Mouse (Mus musculus) bone marrow, adult 2 months (tissue): ENCODE measurements around the gene Pepd. TPM values are rescaled to one million over a fixed set of nuclear protein-coding genes. Genes with fewer than 3 reads are reported as not detected.

Experiments used
- H3K27ac ChIP-seq: fragments of 200-500 bp; 2 replicates; pipeline ENCODE4 v1.5.1; 2012; ENCODE audit warnings: low read depth, mild to moderate bottlenecking, control low read depth, inconsistent platforms, low read length; ENCODE audit not compliant: control insufficient read depth, poor library complexity, insufficient read depth
- H3K4me1 ChIP-seq: fragments of 200-500 bp; 2 replicates; pipeline ENCODE4 v1.6.1; 2011; ENCODE audit warnings: low read length; ENCODE audit not compliant: control insufficient read depth, insufficient read depth
- H3K4me3 ChIP-seq: fragments of 200-500 bp; replicated peaks from 2 replicates; pipeline ENCODE3; 2011; ENCODE audit warnings: mild to moderate bottlenecking, low read depth, low read length, control low read depth; ENCODE audit not compliant: control insufficient read depth
- CTCF ChIP-seq: fragments of 200-500 bp; IDR thresholded peaks from 2 replicates; pipeline ENCODE4 v1.5.1; 2011; ENCODE audit warnings: low read length, control low read depth; ENCODE audit not compliant: control insufficient read depth, insufficient read depth
- POLR2A ChIP-seq: fragments of 200-500 bp; IDR thresholded peaks from 2 replicates; pipeline ENCODE4 v1.6.1; 2011; ENCODE audit warnings: low read depth, mild to moderate bottlenecking, control low read depth, low read length, borderline replicate concordance; ENCODE audit not compliant: control insufficient read depth
- WGBS: fragments of 180-500 bp; shearing (Covaris S2); methylation state at CpG from one replicate; pipeline ENCODE4 v1.1.7; 2018; 5-methylcytosine and 5-hydroxymethylcytosine counted together
- polyA plus RNA-seq: library from polyadenylated mRNA; stranded (reverse); fragments of >200 nt; gene quantifications from 2 replicates; pipeline ENCODE4 v1.2.4, GENCODE M21; 2011; ENCODE audit warnings: low replicate concordance; ENCODE audit not compliant: missing spikeins, insufficient read depth, insufficient read length

Pepd gene
- polyA plus RNA-seq, 1 experiment = 16.1 TPM

GRCm38 (mm10) chr7:34896461-34896860 lies 15.7 kb upstream of the Pepd start:
- WGBS = 64% methylated on average over 4 of the region's 4 CpGs
- no peak overlapping the region for H3K27ac ChIP-seq
- H3K4me1 ChIP-seq = no peaks in the 10 kb centered on the region
- TF ChIP-seq CTCF = no peak
- no peak overlapping the region for H3K4me3 ChIP-seq

- WGBS = 5% methylated on average over 1 of the region's 1 CpGs
Observed at GRCm38 (mm10) chr7:34897058-34897457, 15.1 kb upstream of the Pepd start.

DNA sequence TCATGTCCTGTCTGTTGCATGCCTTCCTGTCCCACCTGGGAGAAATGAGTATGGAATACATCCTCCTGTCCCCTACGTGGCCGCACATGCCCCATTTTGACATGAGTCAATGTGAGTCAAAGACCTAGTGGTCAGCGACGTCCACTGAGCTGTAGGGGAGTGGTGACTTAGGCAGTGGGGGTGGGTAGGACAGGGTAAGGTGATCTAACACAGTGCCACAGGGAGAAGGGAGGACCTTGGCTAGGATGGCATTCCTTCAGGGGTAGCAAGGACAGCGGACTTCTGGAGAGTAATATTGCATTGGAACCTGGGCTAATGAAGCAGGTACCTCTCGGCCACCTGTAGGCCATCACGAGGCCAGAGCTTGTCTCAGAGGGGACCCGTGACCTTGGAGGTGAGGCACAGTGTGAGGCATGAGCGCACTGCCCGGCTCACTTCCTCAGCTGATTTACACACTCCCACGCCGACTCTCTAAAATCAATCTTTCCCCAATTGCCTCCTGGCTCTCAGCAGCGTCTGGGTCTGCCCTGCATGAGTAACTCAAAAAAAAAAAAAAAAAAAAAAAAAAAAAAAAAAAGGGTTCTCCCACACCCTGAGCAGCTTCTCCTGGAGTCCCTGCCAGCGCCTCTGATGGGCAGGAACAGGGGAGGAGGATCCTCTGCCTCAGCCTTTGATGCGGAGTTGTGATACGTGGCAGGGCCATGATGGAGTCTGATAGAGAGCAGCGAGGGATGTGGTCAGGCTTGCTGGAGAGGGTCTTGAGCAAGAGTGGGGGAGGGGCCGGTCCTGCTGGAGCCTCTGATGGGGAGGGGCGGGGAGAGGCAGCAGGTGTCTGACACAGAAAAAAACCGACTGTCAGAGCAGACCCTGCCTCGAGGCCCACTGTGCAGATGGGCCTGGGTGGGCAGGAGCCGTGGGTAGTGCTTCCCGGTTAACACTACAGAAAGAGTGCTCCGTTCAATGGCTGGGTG lies 1.8 kb upstream of the Pepd start:
- Histone ChIP-seq H3K27ac (no peak overlapping the region), H3K4me3 (no peak overlapping the region), H3K4me1 (peaks cover 1% of the 10 kb centered on the region)
- 35% methylated on average over 24 of the region's 24 CpGs for WGBS
- no peak for TF ChIP-seq CTCF
- no peak for TF ChIP-seq POLR2A

More at GRCm38 (mm10) chr7:34897058-34897457, 15.1 kb upstream of the Pepd start:
- no peak for TF ChIP-seq POLR2A
- no peak overlapping the region for H3K27ac ChIP-seq
- no peaks in the 10 kb centered on the region for H3K4me1 ChIP-seq
- no peak overlapping the region for H3K4me3 ChIP-seq

DNA sequence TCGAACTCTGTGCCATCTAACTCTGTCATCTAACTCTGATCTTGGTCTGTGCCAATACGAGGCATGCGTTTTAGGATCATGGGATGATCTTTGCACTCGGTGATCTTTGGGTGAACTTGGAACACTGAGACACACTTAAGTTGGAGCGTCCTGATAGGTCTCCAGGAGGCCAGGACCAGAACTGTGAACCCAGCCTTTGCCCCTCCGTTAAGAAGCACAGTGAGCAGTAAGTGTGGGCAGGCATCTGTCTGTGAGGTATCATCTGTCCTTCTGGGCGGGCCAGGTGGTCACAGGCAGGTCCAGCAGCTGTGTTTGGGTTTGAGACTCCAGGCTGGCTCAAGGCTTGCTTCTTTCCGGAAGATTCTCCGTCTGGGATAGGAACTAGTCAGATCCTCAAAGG lies 1.8 kb downstream of the Pepd start:
- TF ChIP-seq POLR2A (no peak), CTCF (no peak)
- Histone ChIP-seq H3K4me3 (no peak overlapping the region), H3K4me1 (peaks cover 6% of the 10 kb centered on the region), H3K27ac (no peak overlapping the region)
- WGBS = 87% methylated on average over 9 of the region's 9 CpGs

GRCm38 (mm10) chr7:34915555-34915954 lies 3.4 kb downstream of the Pepd start:
- WGBS = 73% methylated on average over 5 of the region's 5 CpGs

GRCm38 (mm10) chr7:34917558-34917957 lies 5.4 kb downstream of the Pepd start:
- Histone ChIP-seq H3K4me3 (no peak overlapping the region), H3K4me1 (peaks cover 6% of the 10 kb centered on the region), H3K27ac (no peak overlapping the region)
- TF ChIP-seq CTCF (no peak), POLR2A (no peak)
- WGBS = 74% methylated on average over 6 of the region's 6 CpGs

More at GRCm38 (mm10) chr7:34915555-34915954, 3.4 kb downstream of the Pepd start:
- no peak overlapping the region for H3K4me3 ChIP-seq
- no peak overlapping the region for H3K27ac ChIP-seq
- H3K4me1 ChIP-seq = peaks cover 6% of the 10 kb centered on the region
- no peak for TF ChIP-seq POLR2A
- no peak for TF ChIP-seq CTCF

GRCm38 (mm10) chr7:34917998-34918397 lies 5.8 kb downstream of the Pepd start:
- no peak for TF ChIP-seq POLR2A
- no peak for TF ChIP-seq CTCF
- Histone ChIP-seq H3K4me3 (no peak overlapping the region), H3K4me1 (peaks cover 5% of the 10 kb centered on the region), H3K27ac (no peak overlapping the region)
- 74% methylated on average over 4 of the region's 4 CpGs for WGBS

- Histone ChIP-seq H3K27ac (no peak overlapping the region), H3K4me3 (no peak overlapping the region), H3K4me1 (peaks cover 5% of the 10 kb centered on the region)
- TF ChIP-seq CTCF = no peak
- WGBS = 66% methylated on average over 8 of the region's 8 CpGs
Observed at GRCm38 (mm10) chr7:34918416-34918815, 6.2 kb downstream of the Pepd start.
